Mouse (Mus musculus) left cerebral cortex, postnatal 25 days (tissue): ENCODE data around the gene Olfr524. TPM values are rescaled to one million over a fixed set of nuclear protein-coding genes. Genes with fewer than 3 reads are reported as not detected.
A peak's percentile ranks its signal among the peaks of the same experiment; 100 is the strongest.

Source experiments
- DNase-seq, 2 experiments: peaks; one replicate each; pipeline ENCODE4 v3.0.0; 2022; ENCODE audit warnings: low spot score in 2 of 2, mixed read lengths in 1 of 2
- intact Hi-C: fragments of 180-260 bp; cut with DNase I; formaldehyde crosslinking; loops from one replicate; pipeline ENCODE4 v1.15.1; 2025
- total RNA-seq, 2 experiments: library from RNA; stranded (reverse); gene quantifications; 2 replicates each; pipeline ENCODE4 v1.2.3; 2021

Gene Olfr524
- not detected for total RNA-seq

DNA sequence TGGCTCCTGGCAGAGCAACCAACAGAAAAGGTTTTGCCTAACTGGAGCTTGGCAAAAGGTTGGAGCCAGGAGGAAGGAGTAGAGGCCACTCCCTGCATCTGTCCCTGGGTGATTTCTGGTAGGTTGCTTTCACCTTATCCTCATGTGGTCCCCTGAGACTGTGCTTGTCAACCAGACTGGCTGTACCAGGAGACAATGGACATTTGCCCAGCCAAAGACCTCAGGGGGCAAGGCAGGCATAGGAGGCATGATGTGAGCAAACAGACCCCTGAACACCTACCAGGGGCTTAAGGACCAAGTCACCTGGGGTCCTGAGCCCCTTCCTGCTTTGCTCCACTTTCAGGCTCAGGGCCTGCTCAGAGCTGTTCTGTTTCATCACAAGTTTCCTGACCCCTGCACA, at the start of gene Olfr524:
Olfr524 (minus strand) TSS at position 101 of the 400 bp plus-strand sequence.
- no peak for DNase-seq
- intact Hi-C loops, result no loop called here

DNA sequence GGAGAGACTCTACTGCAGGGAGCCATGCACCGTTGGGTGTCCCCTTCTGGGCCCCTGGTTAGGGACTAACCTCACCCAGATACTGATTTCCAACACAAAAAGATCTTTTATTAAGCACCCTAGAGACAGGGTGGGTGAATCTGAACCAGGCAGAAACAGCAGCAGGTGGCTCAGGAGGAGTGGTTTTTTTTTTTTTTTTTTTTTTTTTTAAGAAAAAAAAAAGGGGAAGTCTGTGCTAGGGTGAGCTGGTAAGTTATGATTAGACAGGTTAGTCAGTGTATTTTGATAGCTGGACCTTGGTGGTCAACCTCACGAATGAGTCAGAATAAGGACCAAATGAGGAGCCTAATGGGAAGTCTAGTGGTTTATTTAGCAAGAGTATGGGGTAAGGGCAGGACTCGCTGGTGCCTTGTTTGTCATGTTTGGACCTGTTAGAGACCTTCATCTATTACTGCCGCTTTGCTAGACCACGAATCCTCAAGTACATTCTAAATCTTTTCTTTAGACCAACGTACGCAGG, 48.1 kb upstream of the Olfr524 start:
- DNase-seq, result no peak
- intact Hi-C loops, result no loop called here

DNA sequence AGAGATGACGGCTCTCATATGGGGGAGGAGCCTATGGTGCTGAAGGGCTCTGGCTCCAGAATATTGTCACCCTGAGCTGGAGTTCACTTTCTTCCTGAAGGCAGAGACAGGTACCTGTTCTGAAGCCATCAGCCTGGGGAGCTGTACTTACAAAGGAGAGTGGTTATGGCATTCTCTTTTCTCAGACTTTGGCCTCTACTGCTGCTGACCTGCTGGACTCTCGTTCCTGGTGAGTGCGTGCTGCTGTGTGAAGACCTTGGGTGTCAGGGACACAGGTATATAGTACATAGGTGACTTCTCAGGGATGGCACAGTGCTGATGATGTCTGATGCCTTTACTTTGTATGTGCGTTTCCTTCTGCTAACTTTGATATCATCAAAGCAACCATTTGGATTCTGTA, 41.5 kb upstream of the Olfr524 start, which contains the start of gene 5830411N06Rik:
5830411N06Rik (plus strand) TSS at position 69 of the 400 bp plus-strand sequence.
- DNase-seq, result no peak
- intact Hi-C loops, result no loop called here

DNA sequence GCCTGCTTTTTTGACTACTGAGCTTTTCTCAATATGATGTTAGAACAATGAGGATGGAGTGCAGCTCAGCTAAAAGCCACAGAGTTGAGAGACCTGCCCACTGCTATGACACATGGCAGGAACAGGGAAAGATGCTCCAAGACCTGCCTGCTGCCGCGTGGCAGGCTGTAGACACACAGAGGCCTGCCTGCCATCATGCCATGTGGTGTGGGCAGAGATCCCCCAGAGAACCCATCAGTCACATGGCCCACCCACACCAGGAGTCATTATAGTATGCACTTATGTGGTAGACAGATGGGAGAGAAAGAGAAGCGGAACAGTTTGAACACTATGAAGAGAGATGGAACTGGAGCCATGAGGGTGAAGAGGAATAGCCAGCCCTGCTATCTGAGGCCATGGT, 27.9 kb upstream of the Olfr524 start:
- DNase-seq, result peak in 1 of 2 experiments; percentile 26
- intact Hi-C loops, result no loop called here

DNA sequence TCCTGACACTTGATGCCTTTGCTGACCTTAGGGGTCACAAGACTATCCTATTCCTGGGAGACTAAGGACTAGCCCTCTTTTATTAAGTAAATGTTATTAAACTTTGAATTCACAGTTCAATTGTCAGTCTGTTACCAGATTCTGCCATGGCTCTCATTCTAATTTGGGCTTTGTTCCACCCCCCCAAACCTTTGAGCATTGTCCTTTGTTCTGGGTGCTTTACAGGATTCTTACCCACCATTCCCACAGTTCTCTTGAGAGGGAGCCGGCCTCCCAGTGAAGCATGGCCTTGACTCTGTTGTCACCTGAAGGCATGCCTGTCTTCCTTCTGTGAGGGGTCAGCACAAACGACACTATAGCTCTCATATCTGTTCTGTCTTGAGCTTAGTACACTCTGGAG, 25.3 kb upstream of the Olfr524 start:
- intact Hi-C loops, result no loop called here
- no peak for DNase-seq

DNA sequence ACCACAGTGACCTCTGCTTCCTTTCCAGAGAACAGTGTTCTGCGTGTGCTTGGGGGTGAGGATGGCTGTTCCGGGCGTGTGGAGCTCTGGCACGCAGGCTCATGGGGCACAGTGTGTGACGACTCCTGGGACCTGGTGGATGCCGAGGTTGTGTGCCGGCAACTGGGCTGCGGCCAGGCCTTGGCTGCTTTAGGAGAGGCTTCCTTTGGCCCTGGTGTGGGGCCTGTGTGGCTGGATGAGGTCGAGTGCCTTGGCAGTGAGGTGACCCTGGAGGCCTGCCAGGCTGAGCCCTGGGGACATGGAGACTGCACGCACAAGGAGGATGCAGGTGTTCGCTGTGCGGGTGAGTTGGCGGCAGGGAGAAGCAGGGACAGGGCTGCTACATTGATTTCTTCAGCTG, 22.7 kb upstream of the Olfr524 start:
- no peak for DNase-seq

DNA sequence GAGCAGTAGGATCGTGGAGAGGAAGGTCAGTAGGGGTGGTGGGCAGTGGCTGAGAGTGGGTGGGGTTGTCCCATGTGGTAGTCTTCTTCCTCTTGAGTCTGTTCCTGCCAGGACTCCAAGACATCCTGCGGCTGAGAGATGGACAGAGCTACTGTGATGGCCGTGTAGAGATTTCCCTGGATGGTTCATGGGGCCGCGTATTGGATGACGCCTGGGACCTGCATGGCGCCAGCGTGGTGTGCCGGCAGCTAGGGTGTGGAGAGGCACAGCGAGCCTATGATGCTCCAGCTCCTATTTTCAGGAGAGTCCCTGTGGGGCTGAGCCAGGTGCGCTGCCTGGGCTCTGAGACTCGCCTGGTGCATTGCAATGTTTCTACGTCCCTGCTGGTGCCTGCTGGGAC, 18.4 kb upstream of the Olfr524 start:
- intact Hi-C loops, result no loop called here
- DNase-seq, result no peak

More for the DNA sequence above, 22.7 kb upstream of the Olfr524 start:
- intact Hi-C loops, result no loop called here

DNA sequence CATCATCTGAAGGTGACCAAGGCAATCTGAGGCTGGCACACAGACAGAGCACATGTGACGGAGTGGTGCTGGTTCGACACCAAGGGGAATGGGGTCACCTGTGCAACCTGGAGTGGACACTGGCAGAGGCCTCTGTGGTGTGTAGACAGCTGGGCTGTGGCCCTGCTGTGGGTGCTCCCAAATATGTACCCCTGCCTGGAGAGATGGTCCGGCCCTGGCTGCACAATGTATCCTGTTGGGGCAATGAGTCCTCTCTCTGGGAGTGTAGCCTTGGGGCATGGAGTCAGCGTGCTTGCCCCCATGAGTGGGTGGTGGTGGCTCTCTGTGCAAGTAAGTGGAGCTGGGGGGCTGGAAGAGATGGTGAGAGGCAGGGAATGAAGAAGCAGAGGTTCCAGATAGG, 14.6 kb upstream of the Olfr524 start:
- intact Hi-C loops, result no loop called here
- no peak for DNase-seq

DNA sequence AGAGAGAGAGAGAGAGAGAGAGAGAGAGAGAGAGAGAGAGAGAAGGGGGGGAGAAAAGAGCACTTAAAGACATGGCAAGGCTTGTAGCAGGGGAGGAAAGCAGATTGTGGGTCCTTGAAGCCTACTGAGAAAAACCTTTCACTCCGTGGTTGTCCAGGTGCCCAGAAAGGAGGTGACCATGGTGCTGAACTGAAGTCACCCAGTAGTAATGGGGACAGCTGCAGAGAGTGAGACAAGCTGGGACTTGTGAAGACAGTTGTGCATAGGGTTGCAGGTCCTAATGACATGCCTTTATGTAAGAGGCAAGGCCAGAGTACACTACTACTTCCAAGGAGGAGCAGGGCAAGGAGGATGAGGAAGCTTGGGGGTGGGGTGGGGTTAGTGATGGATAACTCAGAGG, 13.5 kb upstream of the Olfr524 start:
- DNase-seq, result no peak
- intact Hi-C loops, result no loop called here

DNA sequence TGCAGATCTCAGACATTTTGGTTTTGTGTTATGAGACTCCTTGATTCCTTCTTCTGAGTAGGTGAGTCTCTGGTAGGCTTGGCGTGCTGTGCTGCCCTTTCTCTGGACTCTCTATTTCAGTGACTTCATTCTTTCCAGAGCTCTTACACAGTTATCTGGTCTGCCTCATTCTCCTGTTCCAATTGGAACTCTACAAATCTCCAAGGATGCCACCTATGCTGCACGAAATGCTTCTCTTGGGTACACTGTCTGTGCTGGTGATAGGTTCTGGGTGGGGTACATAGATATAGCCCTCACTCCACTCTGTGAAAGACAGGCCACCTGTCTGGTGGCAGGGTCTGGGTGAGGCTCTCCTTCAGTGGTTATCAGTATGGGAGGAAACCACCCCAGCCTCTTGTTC, 12.2 kb upstream of the Olfr524 start, which contains the start of gene Cd163l1:
Cd163l1 (plus strand) TSS at position 301 of the 400 bp plus-strand sequence.
- DNase-seq, result no peak
- intact Hi-C loops, result no loop called here

DNA sequence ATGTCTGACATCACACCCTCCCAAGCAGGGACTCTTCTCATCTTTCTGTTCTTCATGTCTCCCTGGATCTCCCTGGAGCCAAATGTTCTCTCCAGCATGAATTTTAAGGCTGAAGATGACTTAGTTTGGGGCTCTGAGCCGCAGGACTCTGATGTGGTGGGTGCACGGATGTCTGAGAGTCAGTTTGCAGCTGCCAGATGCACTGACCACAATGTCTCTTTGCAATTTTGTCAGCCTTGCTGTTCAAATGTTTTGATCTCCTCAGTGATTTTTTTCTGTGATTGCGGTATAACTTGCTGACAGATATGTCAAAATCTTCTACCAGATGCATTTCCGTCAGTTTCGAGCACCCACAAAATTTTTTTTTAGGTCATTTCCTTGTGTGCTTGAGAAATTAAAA, 8.1 kb upstream of the Olfr524 start:
- DNase-seq, result no peak
- intact Hi-C loops, result no loop called here

DNA sequence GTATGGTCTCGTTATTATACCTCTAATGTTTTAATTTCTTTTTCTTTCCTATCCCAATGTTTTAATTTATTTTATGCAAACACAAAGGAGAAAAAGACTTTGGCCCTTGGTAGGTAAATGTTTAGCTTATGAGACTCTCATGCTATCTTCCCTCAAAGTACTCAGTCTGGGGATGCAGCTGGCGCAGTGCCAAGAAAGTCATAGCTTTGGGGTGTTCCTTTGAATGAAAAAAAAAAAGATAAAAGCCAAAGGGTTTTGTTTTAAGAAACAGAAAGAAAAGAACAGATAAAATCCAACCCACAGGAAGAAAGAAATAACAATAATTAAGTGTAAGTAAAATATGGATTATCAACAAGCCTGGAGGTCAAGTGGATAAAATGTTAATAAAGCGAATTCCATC, 2.9 kb upstream of the Olfr524 start:
- DNase-seq, result no peak
- intact Hi-C loops, result no loop called here

DNA sequence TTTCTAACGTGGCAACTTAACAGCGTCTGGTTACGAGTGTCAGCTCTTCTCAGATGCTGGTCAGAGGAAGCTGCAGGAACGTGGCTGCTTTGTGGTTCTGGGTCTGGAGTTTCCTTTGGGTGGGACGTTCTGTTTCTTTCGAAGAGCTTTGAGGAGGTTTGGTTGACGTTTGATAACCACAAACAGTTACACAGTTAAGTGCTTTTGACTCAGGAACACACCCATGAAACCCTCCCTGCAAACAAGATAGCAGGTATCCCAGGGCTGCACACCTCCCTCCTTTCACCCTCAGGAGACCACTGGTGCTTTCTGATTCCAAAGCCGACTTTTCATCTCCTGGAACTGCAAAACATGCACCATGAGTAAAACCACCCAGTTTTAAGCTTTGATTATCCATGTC, 2.4 kb upstream of the Olfr524 start:
- no peak for DNase-seq
- intact Hi-C loops, result no loop called here

DNA sequence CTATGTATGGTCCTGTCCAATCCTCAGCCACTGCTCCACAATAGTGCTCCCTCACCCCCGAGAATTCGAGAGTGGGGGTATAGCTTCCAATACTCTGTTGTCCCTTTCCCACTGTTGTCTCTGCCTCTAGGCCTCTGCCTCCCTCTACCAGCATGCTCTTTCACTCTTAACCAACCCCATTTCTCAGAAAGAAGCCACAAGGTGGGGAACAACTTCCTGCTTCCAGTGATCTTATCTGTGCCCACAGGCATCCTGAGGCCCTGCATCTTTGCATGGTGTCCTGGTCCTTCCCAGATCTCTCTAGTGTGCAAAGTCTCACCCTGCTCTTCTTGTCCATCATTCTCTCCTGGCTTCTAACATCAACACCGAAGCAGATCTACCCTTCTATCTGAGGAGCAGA, 1.1 kb upstream of the Olfr524 start:
- intact Hi-C loops, result no loop called here
- no peak for DNase-seq

DNA sequence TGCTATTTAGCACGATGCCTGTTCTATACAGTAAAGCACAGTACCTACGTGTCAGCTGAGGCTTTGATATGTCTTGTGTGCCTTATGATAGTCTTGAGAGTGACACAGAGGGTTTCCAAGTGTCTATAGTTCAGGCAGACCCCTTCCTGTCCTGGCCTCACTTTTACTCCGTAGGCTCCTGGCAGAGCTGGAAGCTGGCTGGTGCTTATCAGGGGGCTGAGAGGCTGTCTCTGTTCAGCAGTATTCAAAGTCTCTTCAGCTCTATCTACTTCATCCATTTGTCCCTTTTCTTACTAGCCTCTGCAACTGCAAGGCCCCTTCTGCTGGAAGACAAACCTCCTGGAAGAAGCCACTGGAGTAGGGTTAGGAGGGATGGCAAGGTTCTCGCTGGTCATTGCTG, 4.7 kb downstream of the Olfr524 start:
- no peak for DNase-seq
- intact Hi-C loops, result no loop called here

DNA sequence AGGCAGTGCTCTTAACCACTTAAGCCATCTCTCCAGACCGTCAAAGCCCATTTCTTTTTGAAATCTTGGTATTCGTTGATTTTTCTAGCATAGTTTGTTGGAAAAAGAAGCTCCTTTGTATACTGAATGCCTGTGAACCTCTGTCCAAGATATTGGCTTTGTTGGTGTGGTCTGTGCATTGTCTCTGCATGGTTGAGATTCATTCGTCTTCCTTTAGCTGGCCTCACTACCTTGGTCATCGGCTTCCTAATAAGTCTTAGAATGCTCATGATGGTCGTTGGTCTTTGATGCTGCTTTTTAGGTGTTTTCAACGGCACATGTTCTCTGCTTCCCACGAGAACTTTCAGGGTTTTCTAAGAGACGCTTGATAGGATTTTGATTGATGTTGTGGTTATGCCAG, 9.8 kb downstream of the Olfr524 start:
- DNase-seq, result no peak
- intact Hi-C loops, result no loop called here

DNA sequence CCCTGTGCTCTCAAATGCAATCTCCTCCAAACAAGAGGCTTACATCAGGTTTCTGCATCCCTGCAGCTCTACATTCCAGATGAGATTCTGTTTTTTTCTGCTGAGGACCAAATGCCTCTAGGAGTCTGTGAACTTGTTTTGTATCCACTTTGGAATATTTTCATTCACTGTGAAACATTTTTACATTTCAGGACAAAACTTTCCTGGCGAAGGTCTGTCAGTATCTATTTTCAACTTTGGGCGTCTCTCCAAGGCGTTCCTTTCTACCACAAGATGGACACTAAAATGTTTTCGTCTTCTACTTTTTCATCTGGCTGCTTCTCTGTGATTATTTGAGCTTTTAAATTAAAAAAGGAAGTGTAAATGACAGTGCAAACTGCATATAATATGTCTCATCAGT, 11.7 kb downstream of the Olfr524 start:
- peak in 1 of 2 experiments; percentile 66 for DNase-seq
- intact Hi-C loops, result no loop called here

DNA sequence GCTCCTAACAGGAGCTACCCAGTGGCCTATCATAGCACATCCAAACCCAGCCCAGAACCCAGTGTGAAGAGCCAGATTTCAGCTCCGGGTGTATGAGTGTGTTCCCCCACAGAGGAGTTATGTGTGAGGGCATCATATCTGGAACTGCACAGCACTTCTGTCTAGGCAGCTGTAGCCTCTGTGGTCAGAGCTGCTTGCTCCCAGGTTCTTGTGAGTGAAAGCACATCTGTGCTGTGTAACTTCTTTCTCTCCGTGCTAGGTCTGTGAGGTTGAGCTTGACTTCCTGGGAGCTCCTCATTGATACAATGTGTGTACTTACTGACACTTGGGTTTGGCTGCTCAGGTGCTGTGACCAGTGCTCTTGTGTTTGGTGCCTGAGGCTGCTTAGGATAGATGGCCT, 12.9 kb downstream of the Olfr524 start:
- no peak for DNase-seq
- intact Hi-C loops, result no loop called here

DNA sequence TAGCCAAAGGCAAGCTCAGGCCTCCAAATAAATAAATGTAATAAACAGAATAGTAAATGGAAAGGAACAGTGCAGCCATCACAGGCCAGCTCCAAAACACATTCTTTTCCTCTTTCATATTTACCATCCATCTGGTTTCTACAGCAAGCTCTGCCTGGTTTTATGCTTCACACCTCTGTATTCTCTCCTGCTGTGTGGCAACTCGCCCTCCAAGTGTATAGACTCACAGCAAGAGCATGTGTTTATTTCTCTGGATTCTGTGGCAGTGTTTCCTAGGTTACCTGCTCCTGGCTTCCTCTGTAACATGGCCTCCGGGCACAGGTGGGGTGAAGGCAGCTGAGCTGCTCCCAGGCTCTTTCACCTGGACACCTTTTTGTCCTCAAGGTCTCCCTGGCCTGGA, 13.3 kb downstream of the Olfr524 start:
- no peak for DNase-seq
- intact Hi-C loops, result no loop called here

DNA sequence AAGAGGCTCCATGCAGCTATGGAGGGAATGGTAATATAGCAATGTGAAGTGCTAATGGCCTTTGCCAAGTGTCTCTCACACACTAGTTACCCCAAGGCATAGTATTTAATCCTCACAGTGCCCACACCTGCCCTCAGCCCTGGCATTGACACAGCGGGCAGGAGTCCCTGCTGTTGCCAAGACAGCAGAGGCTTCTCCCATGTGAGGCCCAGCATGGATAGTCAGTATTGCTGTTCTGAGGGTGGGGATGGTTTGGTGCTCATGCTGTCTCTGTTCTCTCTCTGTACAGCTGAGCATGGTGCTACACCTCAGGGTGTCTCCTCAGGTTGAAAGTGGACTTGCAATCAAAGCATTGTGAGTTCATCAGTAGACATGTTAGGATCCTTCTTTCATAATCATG, 15.3 kb downstream of the Olfr524 start:
- DNase-seq, result no peak
- intact Hi-C loops, result no loop called here

DNA sequence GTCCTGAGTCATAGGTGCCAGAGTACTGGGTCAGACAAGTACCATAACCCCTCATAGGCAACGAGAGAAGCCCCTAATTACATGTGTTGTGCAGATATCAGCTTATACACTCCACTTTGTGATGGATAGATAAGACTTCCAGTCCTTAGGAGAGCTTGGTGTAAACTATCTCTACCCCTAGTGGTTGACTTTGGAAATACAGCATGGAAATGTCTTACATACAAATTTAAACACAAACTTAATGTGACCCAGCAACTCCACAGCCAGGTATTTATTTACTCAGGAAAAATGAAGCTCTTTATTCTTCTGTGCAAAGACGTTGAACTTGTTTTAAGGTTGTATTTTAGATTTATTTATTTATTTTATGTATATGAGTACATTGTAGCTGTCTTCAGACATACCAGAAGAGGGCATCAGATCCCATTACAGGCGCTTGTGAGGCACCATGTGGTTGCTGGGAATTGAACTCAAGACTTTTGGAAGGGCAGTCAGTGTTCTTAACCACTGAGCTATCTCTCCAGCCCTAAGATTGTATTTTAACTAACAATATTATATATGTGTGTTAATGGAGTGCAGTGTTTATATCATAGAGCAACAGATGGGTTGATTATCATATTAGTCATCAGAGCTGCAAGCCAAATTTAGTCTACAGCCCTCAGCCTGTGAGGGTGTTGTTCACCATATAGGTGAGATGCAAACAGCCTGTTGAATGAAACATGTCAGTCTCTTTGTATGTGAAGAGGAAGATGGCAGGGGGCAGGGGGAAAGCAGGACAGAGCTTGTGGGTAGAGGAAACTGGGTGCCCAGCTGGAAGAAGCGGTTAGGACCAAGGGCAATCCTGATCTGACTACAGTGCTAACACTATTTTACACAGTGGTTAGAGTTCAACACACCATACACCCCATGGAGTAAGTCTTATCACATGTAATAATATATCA, 17.1 kb downstream of the Olfr524 start:
- intact Hi-C loops, result loop anchor here (1.0 to 10.0 kb wide), 4 partner anchors 290 to 639 kb away; no protein-coding TSS in a partner anchor
- peak in 1 of 2 experiments; percentile 59 for DNase-seq
